Mouse (Mus musculus) common myeloid progenitor, adult 5-6 weeks (primary cell): ENCODE results near the gene Epha10. TPM values are rescaled to one million over a fixed set of nuclear protein-coding genes. Genes with fewer than 3 reads are reported as not detected.

Experiments
- ATAC-seq: replicated peaks from 2 replicates; pipeline ENCODE4 v1.8.0; 2016; ENCODE audit warnings: low read depth, mild to moderate bottlenecking, moderate TSS enrichment, inconsistent platforms; ENCODE audit not compliant: poor library complexity, severe bottlenecking
- total RNA-seq: library from RNA; stranded (forward); fragments of 200-1000, 187-1606 nt; gene quantifications from 2 replicates; pipeline ENCODE4 v1.2.3, GENCODE M21; 2017

Gene Epha10
- not detected in 2 replicates for total RNA-seq

DNA sequence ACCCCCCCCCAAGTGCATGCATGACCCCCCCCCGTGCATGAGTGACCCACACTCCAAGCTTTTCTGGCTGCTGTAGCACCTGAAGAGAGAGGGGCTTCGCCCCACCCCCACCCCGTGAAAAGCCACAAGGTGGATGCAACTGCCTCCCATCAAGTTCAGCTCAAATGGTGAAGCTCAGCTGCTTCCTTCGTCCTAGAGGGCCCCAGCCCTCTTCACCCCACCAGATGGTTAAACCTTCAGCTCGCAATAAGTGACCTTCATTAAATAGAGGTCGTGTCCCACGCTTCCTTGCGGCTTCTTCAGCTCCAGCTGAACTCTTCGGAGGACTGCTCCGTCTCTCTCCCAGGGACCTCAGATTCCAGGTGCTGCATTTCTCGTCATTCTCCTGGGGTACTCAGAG lies at the start of gene Epha10:
Epha10 (plus strand) TSS at position 301 of the 400 bp plus-strand sequence.
- no peak for ATAC-seq

DNA sequence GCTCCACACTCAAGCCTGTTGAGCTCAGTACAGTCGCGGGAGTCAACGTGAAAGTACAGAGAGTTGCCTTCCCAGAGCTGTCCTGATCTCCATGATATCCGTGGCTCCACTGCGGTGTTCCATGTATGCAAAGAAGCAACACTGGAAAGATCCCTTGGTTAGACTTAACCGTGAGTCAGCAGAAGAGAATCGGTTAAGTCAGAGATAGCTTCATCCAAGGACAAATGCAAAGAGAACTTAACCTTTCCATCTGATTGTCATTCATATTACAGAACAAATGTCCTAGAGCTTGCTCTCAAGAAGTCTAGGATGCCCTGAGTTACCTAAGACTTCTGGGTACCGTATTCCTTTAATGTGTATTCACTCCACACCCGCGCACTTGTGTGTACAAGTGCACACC lies 47.9 kb upstream of the Epha10 start:
- no peak for ATAC-seq

GRCm38 (mm10) chr4:124838035-124838700 lies 42.5 kb upstream of the Epha10 start:
- ATAC-seq = no peak

DNA sequence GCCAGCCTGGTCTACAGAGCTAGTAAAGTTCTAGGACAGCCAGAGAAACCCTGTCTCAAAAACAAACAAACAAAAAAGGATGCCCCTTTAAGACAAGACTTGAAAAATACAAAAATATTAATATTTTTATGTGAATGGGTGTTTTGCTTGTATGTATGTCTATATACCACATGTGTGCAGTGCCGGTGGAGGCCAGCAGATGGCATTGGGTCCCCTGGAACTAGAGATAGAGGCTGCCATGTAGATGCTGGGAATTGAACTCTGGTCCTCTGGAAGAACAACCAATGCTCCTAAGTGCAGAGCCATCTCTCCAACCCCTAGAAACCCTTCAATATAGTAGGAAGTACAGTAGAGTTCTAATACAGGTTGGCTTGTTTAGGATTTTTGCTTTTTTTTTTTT lies 39.7 kb upstream of the Epha10 start:
- no peak for ATAC-seq

- ATAC-seq = peak; percentile 81
Observed at GRCm38 (mm10) chr4:124843493-124843892, 37.2 kb upstream of the Epha10 start.

- peak; percentile 70 for ATAC-seq
Observed at GRCm38 (mm10) chr4:124847573-124847972, 33.1 kb upstream of the Epha10 start.

GRCm38 (mm10) chr4:124849631-124850260 lies 31.0 kb upstream of the Epha10 start:
- no peak for ATAC-seq

DNA sequence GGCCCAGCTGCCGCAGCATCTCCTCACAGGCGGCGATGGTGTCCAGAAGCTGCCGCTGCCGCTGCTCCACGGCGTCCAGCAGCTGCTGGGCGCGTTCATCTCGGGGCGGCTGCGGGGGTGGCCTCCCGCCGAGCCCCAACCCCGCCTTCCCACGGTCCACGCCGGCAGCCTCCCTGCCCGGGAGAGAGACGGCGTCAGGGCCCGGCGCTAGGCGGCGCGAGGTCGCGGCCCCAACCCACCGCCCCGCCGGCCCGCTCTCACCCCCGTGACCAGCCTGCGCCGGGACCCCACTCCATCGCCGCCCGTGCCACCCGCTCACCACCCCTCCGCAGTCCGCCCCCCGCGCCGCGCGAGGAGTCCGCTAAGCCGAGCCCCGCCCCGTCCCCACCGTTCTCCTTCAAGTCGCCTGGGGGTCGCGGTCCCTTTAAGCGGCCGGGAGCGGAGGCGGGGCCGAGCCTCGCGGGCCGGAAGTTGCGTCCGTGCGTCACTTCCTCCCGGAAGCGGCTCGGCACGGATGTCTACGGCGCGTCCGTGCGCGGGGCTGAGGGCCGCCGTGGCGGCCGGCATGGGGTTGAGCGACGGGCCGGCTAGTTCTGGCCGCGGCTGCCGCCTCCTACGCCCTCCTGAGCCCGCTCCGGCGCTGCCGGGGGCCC lies 30.3 kb upstream of the Epha10 start, which contains the start of gene Yrdc:
Yrdc (plus strand) TSS at position 419 of the 653 bp plus-strand sequence.
- peak; percentile 76 for ATAC-seq

DNA sequence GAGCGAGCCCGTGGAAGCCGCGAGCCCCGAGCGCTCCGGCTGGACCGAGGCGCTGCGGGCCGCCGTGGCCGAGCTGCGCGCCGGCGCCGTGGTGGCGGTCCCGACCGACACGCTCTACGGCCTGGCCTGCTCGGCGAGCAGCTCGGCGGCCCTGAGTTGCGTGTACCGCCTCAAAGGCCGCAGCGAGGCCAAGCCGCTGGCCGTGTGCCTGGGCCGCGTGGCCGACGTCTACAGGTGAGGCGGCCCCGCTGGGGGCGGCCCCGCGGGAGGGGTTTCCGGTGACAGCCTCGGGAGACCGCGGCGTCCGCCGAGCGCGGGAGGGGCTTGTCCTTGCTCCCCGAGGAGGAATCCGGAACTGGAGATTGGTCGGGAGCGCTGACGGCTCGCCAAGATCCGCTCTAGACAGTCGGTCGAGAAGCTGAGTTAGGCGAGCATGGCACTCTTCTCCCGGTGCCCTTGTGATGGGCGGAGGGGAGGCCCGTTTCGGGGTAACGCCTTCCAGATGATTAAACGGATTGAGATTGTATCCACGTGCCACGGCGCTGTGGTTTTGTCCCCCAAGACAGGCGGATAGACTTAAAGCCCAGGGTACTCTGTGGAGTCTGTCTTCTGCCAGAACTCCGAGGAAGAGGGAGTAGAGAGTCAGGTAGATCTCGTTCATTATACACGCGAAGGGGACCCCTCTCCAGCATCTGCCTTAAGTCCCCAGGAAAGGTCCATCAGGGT lies 29.6 kb upstream of the Epha10 start, which contains the start of gene 1110065P20Rik:
1110065P20Rik (minus strand) TSS at position 264 of the 726 bp plus-strand sequence.
- ATAC-seq = peak; percentile 58

DNA sequence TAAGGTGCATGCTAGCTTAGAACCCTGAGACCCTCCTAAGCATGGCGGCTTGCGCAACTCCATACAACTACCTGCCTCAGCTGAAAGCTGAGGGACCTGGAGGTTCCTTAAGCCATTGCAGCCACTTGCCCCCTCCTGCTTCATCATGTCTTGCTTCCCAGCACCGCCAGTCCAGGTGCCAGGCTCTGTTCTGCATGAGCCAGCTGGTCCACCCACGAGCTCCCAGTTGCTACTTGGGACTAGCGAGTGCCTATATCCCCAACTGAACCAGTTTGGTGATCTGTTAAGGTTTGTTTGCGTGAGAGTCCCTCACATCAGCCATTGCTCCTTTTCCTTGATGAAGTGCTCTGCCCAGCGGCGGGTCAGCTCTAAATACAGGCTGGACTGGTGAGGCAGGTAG lies 24.4 kb upstream of the Epha10 start:
- no peak for ATAC-seq

- ATAC-seq = no peak
Observed at GRCm38 (mm10) chr4:124858370-124858769, 22.3 kb upstream of the Epha10 start.

GRCm38 (mm10) chr4:124860446-124860845 lies 20.3 kb upstream of the Epha10 start:
- peak; percentile 76 for ATAC-seq

- ATAC-seq = peak; percentile 23
Observed at GRCm38 (mm10) chr4:124861283-124862188, 19.2 kb upstream of the Epha10 start, which contains the start of gene Maneal. TSS of gene Maneal (minus strand) at chr4:124862171.

GRCm38 (mm10) chr4:124872719-124873118 lies 8.0 kb upstream of the Epha10 start:
- ATAC-seq = no peak

- 0 out of 2 replicates have a peak, but pooled peaks have one; percentile 26 for ATAC-seq
Observed at GRCm38 (mm10) chr4:124881341-124881908, 726 bp downstream of the Epha10 start.

DNA sequence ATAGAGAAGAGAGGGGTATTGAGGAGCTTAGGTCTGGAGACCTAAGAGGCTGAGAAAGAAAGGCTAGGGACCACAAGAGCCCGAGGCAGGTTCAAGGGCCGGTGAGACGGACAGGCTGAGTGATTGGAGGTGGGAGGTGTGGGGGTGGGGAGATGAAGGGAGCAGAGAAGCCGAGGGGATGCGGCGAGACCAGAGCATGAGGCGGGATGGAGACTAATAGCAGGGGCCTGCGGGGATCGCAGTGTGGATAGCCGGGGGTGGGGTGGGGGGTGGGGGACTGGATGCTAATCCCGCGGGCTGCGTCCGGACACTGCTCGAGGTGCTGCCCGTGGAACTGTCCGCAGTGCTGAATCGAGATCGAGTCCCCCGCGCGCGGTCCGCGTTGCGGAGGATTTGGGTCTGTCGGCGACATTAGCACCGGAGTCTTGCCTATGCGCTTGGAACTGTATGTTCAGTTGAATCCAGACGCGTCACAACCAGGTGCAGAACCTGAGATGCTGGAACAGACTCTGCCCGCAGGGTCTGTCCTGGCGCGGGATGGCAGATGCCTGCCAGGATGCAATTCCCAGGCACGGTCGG lies 1.5 kb downstream of the Epha10 start:
- ATAC-seq = peak; percentile 62; the same call in 1 of the 2 replicates

- ATAC-seq = no peak
Observed at GRCm38 (mm10) chr4:124888702-124889101, 8.0 kb downstream of the Epha10 start.

DNA sequence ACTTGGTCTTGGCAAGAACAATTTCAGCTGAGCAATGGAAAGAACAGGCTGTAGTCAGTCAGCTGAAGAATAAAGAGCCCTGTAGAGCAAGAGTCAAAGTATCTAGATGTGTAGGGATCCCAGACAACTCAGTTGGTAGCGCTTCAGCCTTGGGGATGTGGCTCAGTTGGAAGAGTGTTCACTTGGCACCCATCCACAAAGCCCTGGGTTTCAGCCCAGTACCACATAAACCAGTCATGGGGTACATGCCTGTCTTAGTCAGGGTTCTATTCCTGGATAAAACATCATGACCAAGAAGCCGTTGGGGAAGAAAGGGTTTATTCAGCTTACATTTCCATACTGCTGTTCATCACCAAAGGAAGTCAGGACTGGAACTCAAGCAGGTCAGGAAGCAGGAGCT lies 9.2 kb downstream of the Epha10 start:
- ATAC-seq = no peak

DNA sequence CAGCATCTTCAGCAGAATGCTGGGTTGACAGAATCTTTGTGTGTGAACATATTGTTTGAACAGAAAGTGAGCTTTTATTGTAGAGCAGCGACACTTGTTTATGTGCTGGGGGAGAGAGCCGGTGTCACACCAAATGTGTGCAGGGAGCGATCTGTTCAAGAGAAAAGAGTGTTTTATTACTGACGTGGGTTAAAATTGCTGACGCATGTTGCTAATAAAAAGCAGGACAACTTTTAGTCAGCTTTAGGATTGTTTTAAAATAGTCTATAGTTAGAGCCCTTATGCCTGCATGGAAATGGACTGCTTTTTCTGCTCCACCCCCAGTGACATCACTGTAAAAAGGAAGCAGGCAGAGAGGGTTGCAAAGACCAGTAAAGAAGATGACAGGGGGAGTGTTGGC lies 10.1 kb downstream of the Epha10 start:
- ATAC-seq = no peak
